In the genomic region with DNA sequence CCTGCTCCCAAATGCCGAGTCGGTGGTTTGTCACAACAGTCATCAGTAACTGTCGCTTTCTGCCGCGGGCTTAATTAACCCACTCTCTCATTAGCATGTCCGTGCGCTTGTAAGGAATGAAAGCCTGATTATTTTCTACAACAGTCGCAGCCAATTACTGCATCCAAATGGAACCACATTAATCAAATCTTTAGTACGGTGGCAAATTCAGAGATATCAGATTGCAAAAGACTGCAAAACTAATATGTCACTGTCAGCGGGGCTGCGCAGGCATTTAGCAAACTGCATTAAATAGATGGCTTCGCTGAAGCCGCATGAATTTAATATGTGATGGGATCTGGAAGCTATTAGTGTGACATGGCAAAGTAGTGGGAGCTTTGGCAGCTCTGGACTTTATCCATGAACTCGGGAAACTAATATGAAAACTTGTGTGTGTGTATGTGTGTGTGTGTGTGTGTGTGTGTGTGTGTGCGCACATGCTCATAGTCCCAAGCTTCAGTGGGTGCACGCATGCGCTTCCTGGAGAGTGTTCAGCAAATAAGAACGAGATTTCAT, we compare ENCODE assay signal across 14 mouse cellular contexts.
A peak's percentile ranks its signal among the peaks of the same experiment; 100 is the strongest.
DNase-seq lines count a peak whose midpoint lies in the region; ATAC-seq and TF ChIP-seq lines count a peak whose summit lies in the region.
"Had no signal": no experiment of that assay in that cellular context is flagged by ENCODE, and none has a peak within 500 bp of the region (broad histone marks: within the 10 kb centered on the region; RNA-seq: fewer than 3 reads in every experiment).

No protein-coding gene starts in this region.

- H3K4me2 ChIP-seq in midbrain, postnatal 0 days (ENCODE audit: low read depth, low read length, poor library complexity, severe bottlenecking), result no peak overlapping the region

- no peaks in the 10 kb centered on the region for H3K4me1 ChIP-seq in midbrain, postnatal 0 days (ENCODE audit: insufficient read depth, low read length)

- no peak overlapping the region for H3K9ac ChIP-seq in midbrain, postnatal 0 days (replicated peaks; ENCODE audit: low read length, poor library complexity, severe bottlenecking)

- ATAC-seq in midbrain, postnatal 0 days (ENCODE audit: low FRiP score), result no peak
- no peak for ATAC-seq in erythroid progenitor cell, adult 5-6 weeks (replicated peaks; ENCODE audit: low FRiP score, poor library complexity, severe bottlenecking)

- peak; percentile 13 for DNase-seq in adrenal gland, adult 2 months
- no peak for DNase-seq in adrenal gland, adult 8-10 months
- DNase-seq in embryo, embryonic 10.5 days (ENCODE audit: low spot score), result peak; percentile 67
- peak; percentile 82 for DNase-seq in forelimb bud, embryonic 11.5 days (ENCODE audit: low read depth, low spot score)
- peak; percentile 66 for DNase-seq in midbrain, postnatal 0 days (ENCODE audit: low spot score)
- no peak for DNase-seq in frontal cortex, adult 2 months (ENCODE audit: extremely low spot score in 1 of 2, low spot score in 1 of 2)
- DNase-seq in ovary, postnatal 10 days (ENCODE audit: low spot score), result no peak
- DNase-seq: cerebellum, adult 9-10 months; heart, adult 18-20 months; kidney, postnatal 4 days; lung, postnatal 10 days; thymus, adult 18-20 months had no signal

- WGBS in midbrain, postnatal 0 days, result 57% methylated on average over 18 of the region's 18 CpGs

- no peaks in the 10 kb centered on the region for H3K36me3 ChIP-seq in midbrain, postnatal 0 days (ENCODE audit: insufficient read depth, low read length)
- H3K36me3 ChIP-seq: G1E had no signal

- no peak for TF ChIP-seq CTCF in midbrain, postnatal 0 days (IDR thresholded peaks at IDR 0.05)

- H3K4me3 ChIP-seq in midbrain, postnatal 0 days (ENCODE audit: low read depth, low read length), result no peak overlapping the region

- no peaks in the 10 kb centered on the region for H3K9me3 ChIP-seq in midbrain, postnatal 0 days (ENCODE audit: low read length)
- H3K9me3 ChIP-seq: G1E had no signal

- no peak overlapping the region for H3K27ac ChIP-seq in midbrain, postnatal 0 days (ENCODE audit: low read depth, low read length)

- no peaks in the 10 kb centered on the region; the same call in 1 of the 2 replicates for H3K27me3 ChIP-seq in midbrain, postnatal 0 days (ENCODE audit: insufficient read depth, low read length)

Comparison
In these comparisons a context has a peak if more than half of its experiments do, and no peak if none do; other contexts are left out.
1. DNase-seq: peak in adrenal gland, adult 2 months (single experiment), embryo, embryonic 10.5 days (single experiment), forelimb bud, embryonic 11.5 days (single experiment) and midbrain, postnatal 0 days (single experiment); none in adrenal gland, adult 8-10 months (single experiment), frontal cortex, adult 2 months (0 of 2) and ovary, postnatal 10 days (single experiment).